Mouse (Mus musculus) B cell, adult 2 months (primary cell): ENCODE measurements around the gene Elane.

Experiments
- DNase-seq, 2 experiments: peaks; one replicate each; pipeline ENCODE4 v3.0.0; 2022

The Elane gene

GRCm38 (mm10) chr10:79931797-79932196, 45.8 kb downstream of the Elane start:
- no peak for DNase-seq

DNA sequence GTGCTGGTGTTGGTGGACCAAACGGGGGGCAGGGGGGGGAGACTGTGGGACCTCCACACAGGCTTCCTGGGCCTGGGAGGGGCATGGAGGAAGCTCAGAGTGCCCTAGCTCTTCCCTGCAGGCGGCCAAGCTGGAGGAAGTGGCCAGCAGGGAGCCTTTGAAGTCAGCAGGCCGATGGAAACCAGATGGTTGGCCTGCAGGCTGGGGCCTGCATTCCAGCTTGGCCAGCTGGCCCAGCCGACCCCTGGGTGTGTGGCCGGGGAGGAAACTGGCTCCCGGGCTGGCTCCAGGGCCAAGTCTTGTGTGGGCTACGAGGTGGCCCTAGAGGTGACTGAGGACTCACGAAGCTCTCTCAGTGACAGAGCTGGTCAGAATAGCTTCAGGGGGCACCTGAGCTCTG, 46.7 kb downstream of the Elane start:
- DNase-seq = no peak

DNA sequence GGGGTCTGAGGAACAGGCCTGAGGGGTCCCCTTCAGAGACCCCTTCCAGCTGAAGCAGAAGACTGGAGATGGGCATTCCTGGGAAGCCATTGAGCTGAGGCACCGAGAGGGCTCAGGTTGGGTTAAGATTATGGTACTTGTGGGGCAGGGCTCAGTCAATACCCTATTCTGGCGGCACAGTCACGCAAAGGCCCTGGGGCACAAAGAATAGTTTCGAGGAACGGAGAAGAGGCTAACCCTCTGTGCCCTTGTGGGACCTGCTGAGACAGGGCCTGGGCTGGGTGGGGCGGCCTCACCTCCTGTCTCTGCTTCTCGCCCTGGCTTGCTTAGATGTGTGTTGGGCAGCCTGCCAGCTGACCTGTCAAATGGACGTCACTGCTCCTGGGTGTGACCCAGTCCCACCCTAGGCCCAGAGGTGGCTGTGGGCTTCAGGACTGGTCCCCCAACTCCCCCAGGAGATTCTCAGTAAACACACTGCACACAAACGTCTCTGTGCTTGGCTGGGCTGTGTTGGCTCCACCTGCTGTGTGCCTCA, 47.2 kb downstream of the Elane start:
- no peak for DNase-seq

GRCm38 (mm10) chr10:79933861-79934260, 47.8 kb downstream of the Elane start:
- DNase-seq = no peak

DNA sequence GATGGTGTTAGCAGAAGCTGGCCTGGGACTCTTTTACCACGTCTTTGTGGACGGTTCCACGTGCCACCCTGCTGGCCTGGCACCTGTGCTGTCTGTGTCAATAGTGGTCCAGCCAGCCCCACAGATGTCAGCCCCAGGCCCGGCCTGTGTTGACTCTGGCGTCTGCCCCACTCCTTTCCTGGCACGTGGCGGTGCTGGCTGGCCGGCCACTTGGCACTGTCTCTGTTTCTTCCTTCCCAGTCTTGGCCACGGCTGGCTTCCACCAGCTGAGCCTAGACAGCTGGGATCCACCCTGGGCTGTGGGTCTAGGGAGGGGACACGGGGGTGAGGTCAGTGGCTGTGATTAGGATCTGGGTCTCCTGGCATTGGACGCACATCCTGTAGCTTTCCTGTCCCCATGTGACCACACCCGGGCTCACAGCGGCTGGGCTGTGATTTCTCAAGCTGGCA, 48.2 kb downstream of the Elane start:
- DNase-seq = no peak

DNA sequence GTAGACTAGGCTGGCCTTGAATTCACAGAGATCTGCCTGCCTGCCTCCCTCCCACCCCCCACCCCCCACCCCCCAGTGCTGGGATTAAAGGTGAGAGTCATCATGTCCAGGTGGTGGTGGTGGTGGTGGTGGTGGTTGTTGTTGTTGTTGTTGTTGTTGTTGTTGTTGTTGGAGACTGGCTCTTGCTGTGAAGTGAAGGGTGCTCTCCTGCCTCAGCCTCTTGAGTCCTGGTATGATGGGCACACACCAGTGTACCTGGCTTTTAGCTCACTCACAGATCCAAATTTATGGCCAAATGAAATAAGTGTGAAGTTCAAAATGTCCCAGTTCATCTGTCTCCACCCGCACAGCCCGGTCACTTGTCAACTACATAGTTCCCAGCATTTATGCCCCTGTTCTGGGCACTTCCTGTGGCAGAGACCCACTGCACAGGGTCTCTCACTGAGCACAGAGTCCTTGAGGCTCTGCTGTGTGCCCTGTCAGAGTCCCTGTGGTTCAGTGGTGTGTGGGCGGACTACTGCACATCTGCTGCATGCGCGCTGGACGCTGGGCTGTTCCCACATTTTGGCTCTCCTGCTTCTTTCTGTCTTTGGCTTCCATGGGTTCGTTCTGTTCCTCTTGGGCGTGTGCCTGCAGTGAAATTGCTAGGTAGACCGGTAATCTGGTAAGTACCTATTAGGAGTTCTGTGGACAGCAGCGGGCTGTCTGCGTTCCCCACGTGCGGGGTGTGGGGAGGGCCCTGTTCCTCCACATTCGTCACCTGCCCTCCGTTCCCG, 48.9 kb downstream of the Elane start:
- DNase-seq = no peak

- no peak for DNase-seq
Measured at GRCm38 (mm10) chr10:79936284-79936910, 50.4 kb downstream of the Elane start.

DNA sequence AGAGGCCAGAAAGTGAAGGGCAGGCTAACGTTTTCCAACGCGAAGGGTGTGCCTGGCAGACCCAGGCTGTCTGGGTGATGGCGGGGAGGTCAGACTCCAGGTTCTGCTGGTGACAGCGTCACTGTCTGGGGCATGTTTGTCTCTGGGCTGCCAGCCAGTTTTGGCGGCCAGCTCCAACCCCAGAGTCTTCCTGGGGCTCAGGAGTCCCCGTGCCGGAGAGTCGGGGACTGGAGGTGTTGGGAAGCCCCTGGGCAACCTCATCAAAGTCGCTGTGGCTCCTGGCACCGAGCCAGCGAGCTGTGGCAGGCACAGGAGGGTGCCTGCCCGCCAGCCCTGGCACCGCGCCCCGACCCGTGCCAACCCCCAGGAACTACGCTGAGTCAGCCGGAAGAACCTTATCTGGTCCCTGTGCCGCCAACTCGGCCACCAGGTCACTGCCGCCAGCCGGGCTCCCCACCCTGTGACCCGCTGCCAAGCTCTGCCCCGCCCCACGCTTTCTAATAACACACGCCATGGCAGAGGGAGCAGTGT, 50.9 kb downstream of the Elane start:
- peak; percentile 81 to 83 for DNase-seq
